Mouse (Mus musculus): ENCODE measurements around the gene Ankrd49. TPM values are rescaled to one million over a fixed set of nuclear protein-coding genes. Genes with fewer than 3 reads are reported as not detected.

The Ankrd49 gene
- total RNA-seq, 2 experiments from 2014 or later: 6.3 to 7.5 TPM

- intact Hi-C loops (cut with DNase I; ENCODE audit: low total_unique reads): no loop called here
- peak; percentile 62 for DNase-seq
Measured at GRCm38 (mm10) chr9:14752001-14752522, 32.6 kb downstream of the Ankrd49 start, which contains the start of gene Fut4. Gene Fut4, minus strand, starts transcription at chr9:14752393.

DNA sequence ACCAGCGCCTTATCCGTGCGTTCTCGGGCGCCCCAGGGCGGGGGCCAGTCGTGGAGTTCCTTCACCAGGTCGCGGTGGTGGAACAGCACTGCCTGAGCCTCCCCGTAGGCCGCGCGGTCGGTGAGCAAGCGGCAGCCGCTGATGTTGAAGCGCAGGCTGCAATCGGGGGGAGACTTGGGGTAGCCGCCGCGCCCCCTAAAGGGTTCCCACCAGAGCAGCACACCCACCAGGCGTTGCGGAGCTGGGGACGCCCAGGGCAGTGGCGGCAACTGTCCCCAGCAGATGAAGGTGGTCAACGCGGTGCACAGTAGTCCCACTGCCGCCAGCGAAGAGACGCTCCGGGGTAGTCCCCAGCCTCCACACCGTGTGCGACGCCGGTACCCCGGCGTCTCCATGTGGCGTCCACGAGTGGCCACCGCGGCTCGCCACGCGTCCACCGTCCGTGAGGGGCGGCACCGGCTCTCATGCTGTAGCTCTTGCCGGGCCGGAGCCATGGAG, 33.1 kb downstream of the Ankrd49 start:
- DNase-seq: peak; percentile 15
- intact Hi-C loops (cut with DNase I; ENCODE audit: low total_unique reads): no loop called here

DNA sequence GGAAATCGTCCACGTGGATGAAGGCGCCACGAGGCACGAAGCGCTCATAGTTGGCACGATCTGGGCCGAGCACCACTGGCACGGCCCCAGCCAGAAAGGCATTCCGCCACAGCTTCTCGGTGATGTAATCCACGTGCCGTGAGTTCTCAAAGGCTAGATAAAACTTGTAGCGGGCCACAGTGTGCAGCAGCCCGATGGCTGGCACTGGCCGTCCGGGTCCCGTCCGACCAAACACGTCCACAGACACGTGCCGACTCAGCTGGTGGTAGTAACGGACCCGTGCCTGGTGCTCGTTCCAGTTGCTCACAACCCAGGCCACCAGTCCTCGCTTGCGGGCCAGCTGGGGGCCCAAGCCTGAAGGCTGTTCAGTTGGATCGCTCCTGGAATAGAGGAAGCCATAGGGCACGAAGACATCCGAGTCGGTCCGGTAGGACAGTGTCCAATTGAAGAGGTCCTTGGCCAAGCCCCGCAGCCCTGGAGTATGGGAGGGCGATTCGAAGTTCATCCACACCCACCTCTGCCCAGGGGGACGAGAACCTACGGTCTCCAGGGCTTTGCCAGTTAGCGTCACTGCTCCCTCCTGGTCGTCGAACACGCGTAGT, 33.7 kb downstream of the Ankrd49 start:
- no peak for DNase-seq
- intact Hi-C loops (cut with DNase I; ENCODE audit: low total_unique reads): no loop called here

DNA sequence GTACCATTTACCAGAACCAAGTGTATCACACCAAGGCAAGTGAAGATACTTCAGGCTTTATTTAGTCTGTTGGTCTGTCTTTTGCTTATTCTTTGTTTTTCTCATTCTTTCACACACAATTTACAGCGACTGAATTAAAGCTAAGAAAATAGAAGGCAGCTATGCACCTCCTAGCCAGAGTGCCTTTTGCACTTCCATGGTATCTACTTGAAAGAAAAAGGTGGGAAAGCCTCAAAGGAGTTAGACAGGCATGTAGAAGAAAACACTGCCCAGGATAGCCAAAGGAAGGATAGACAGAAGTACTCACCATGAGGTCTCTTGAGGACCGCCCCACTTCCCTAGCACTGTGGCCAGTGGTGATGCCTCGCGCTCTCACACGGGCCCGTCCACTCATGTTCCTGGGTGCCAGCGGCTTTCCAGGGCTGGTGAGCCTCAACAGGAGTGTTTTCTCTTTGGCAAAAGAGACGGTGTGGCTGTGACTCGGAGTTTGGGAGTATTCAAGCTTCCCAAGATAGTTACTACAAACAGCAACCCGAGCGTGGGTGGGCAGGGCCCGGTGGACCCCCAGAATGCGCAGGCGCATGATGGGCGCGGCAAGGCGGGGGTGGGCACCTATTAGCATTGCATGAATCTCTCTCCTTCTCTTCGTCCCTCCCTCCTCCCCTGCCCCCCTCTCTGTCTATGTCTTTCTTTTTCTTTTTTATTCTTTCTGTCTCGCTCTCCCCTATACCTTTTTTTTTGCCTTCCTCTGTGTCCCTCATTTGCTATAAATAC, 44.3 kb downstream of the Ankrd49 start, which contains the start of gene Piwil4:
Piwil4 (minus strand) TSS at position 583 of the 774 bp plus-strand sequence.
- DNase-seq: no peak
- intact Hi-C loops (cut with DNase I; ENCODE audit: low total_unique reads): no loop called here

- DNase-seq: no peak
- intact Hi-C loops (cut with DNase I; ENCODE audit: low total_unique reads): no loop called here
Measured at GRCm38 (mm10) chr9:14739498-14740150, 45.0 kb downstream of the Ankrd49 start.

DNA sequence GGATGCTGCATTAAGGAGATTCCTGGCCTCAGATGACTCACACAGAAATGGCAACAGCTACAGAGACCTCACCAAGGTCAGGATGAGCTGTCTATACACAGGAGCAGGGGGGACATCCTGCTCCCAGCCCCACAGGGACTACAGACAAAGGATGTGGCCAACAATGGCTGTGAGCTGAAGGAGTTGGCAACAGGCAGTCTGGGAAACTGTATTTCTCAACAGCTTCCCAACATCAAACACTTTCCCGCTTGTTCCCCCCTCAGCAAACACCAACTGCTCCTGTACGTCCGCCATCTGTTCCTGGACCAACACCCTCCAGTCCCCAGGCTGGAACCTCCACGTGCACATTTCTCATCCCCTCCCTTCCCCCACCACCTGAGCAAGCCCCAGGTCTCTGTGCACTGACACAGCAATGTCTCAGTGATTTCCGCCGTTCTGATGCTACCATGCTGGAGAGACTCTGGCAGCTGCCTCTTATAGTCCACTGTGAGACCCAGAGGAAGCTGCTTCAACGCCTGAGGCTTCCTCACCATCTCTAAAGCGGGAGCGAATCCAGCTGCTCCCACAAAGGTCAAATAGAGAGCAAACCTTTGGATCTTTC, 53.6 kb downstream of the Ankrd49 start:
- intact Hi-C loops (cut with DNase I; ENCODE audit: low total_unique reads): no loop called here
- DNase-seq: no peak

Other genes with a start within 250 kb of the Ankrd49 start
- gene Amotl1, start 139.8 kb downstream of the Ankrd49 start, total RNA-seq (2021): 100 to 1,000 TPM; 264 to 270 TPM
- under 1 TPM in 1 of 2 experiments, not detected in 1; 0.10 TPM for gene Piwil4, start 44.1 kb downstream of the Ankrd49 start, total RNA-seq (2021)
- under 1 TPM; 0.53 to 0.66 TPM for gene Fut4, start 32.5 kb downstream of the Ankrd49 start, total RNA-seq (2021)
- gene 1700012B09Rik, start 13.8 kb downstream of the Ankrd49 start, total RNA-seq (2021): not detected
- gene Mre11a, start 202 bp downstream of the Ankrd49 start, total RNA-seq (2021): 1 to 10 TPM; 8.4 to 9.2 TPM
- gene Gpr83, start 75.4 kb upstream of the Ankrd49 start, total RNA-seq (2021): not detected
- gene Izumo1r, start 119.1 kb upstream of the Ankrd49 start, total RNA-seq (2021): not detected

All from gastrocnemius, postnatal 14 days (tissue).